In genomic region chr1:166280566-166280965, GRCm38 (mm10) we compare ENCODE assay signal across 9 mouse cellular contexts. TPM values are rescaled to one million over a fixed set of nuclear protein-coding genes. Genes with fewer than 3 reads are reported as not detected.
DNase-seq lines count a peak whose midpoint lies in the region; ATAC-seq and TF ChIP-seq lines count a peak whose summit lies in the region.
"Had no signal": no experiment of that assay in that cellular context is flagged by ENCODE, and none has a peak within 500 bp of the region (broad histone marks: within the 10 kb centered on the region; RNA-seq: fewer than 3 reads in every experiment).

No protein-coding gene starts in this region.

- no peak overlapping the region for H3K4me3 ChIP-seq in limb, embryonic 13.5 days
- no peak overlapping the region for H3K4me3 ChIP-seq in thymus, adult 2 months (ENCODE audit: control insufficient read depth, insufficient read depth, low read length)
- H3K4me3 ChIP-seq: lung, embryonic 15.5 days had no signal

- no peak overlapping the region for H3K9ac ChIP-seq in limb, embryonic 13.5 days
- H3K9ac ChIP-seq: lung, embryonic 15.5 days had no signal

- H3K4me1 ChIP-seq in limb, embryonic 13.5 days = peaks cover 34% of the 10 kb centered on the region
- H3K4me1 ChIP-seq in thymus, adult 2 months (replicated peaks; ENCODE audit: control insufficient read depth, insufficient read depth, low read length) = no peaks in the 10 kb centered on the region

- H3K27ac ChIP-seq in limb, embryonic 13.5 days = 0 out of 2 replicates have a peak overlapping the region, but pooled peaks have one; percentile 15
- H3K27ac ChIP-seq in thymus, adult 2 months (ENCODE audit: control insufficient read depth, insufficient read depth, low read length) = no peak overlapping the region
- H3K27ac ChIP-seq: lung, embryonic 15.5 days had no signal

- 0 out of 2 replicates have a peak overlapping the region, but pooled peaks have one; percentile 9 for H3K4me2 ChIP-seq in limb, embryonic 13.5 days (replicated peaks)
- H3K4me2 ChIP-seq: lung, embryonic 15.5 days had no signal

- peak; percentile 79 for DNase-seq in layer of hippocampus, adult 11-12 months (ENCODE audit: low spot score)
- no peak for DNase-seq in layer of hippocampus, adult 9-10 months (ENCODE audit: low spot score)
- DNase-seq in cerebellum, postnatal 36 days = peak; percentile 31 to 34
- peak; percentile 20 for DNase-seq in gonadal fat pad, adult 2 months (ENCODE audit: low read depth)
- peak; percentile 37 for DNase-seq in retina, postnatal 7 days (ENCODE audit: low read depth, low spot score)
- DNase-seq in T-cell, adult 2 months (ENCODE audit: low spot score) = no peak
- no peak for DNase-seq in thymus, adult 2 months

- no peak for TF ChIP-seq CTCF in thymus, adult 2 months (IDR thresholded peaks at IDR 0.05; ENCODE audit: borderline replicate concordance, control insufficient read depth, extremely low read depth, insufficient read depth, low read length, poor library complexity)

- no peaks in the 10 kb centered on the region for H3K36me3 ChIP-seq in limb, embryonic 13.5 days
- no peaks in the 10 kb centered on the region for H3K36me3 ChIP-seq in thymus, adult 2 months (ENCODE audit: control insufficient read depth, insufficient read depth, low read length)
- H3K36me3 ChIP-seq: lung, embryonic 15.5 days had no signal

- H3K9me3 ChIP-seq in limb, embryonic 13.5 days = no peaks in the 10 kb centered on the region
- H3K9me3 ChIP-seq: lung, embryonic 15.5 days had no signal

- WGBS in limb, embryonic 13.5 days = 6% methylated on average over 1 of the region's 1 CpGs
- 30% methylated on average over 1 of the region's 1 CpGs for WGBS in thymus, adult 2 months

- peak; percentile 79 for ATAC-seq in limb, embryonic 13.5 days (ENCODE audit: low FRiP score, low read depth)

- H3K27me3 ChIP-seq in limb, embryonic 13.5 days = 0 out of 2 replicates have a peak, but pooled peaks cover 3% of the 10 kb centered on the region
- H3K27me3 ChIP-seq in thymus, adult 2 months (ENCODE audit: control insufficient read depth, insufficient read depth, low read length) = no peaks in the 10 kb centered on the region; the same call in 1 of the 2 replicates
- H3K27me3 ChIP-seq: lung, embryonic 15.5 days had no signal

- TF ChIP-seq POLR2A in thymus, adult 2 months (IDR thresholded peaks at IDR 0.05; ENCODE audit: control insufficient read depth, extremely low read depth, insufficient read depth, low read length, poor library complexity) = no peak

RNA-seq across cellular contexts. Expression of gene Ildr2, which starts 26.6 kb away (rescaled TPM):
- polyA plus RNA-seq in gonadal fat pad, adult 2 months (2012; rRNA removed) = 4.1 and 6.8 TPM in 2 replicates
- polyA plus RNA-seq in limb, embryonic 13.5 days (2015; fragmentation: Nextera tagmentation; extraction: Ambion mirVana) = 0.11 and 0.14 TPM in 2 replicates
- polyA plus RNA-seq in thymus, adult 2 months (2012; rRNA removed) = 0.40 and 0.59 TPM in 2 replicates

RNA-seq across cellular contexts. Expression of gene Mael, which starts 42.0 kb away (rescaled TPM):
- 1.2 and 2.6 TPM in 2 replicates for polyA plus RNA-seq in gonadal fat pad, adult 2 months (2012; rRNA removed)
- polyA plus RNA-seq in limb, embryonic 13.5 days (2015; fragmentation: Nextera tagmentation; extraction: Ambion mirVana) = 0.18 TPM in 1 of 2 replicates, not detected in the other
- polyA plus RNA-seq in thymus, adult 2 months (2012; rRNA removed) = 0.05 TPM in 1 of 2 replicates, not detected in the other
- polyA plus RNA-seq: lung, embryonic 15.5 days had no signal

Comparison
In these comparisons a context has a peak if more than half of its experiments do, and no peak if none do; other contexts are left out.
1. DNase-seq: peak in layer of hippocampus, adult 11-12 months (single experiment), cerebellum, postnatal 36 days (2 of 2), gonadal fat pad, adult 2 months (single experiment) and retina, postnatal 7 days (single experiment); none in layer of hippocampus, adult 9-10 months (single experiment), T-cell, adult 2 months (single experiment) and thymus, adult 2 months (single experiment).